Mouse (Mus musculus) neural tube, embryonic 12.5 days (tissue): ENCODE measurements at regions not wholly inside any gene's neighbourhood (a gene's known extent, or its start where the extent isn't known, plus 50 kb on each side); places are given as distances from the start of the nearest gene placed in this dataset.

Experiments
- ATAC-seq: fragments of 200-750 bp; cut with Nextera tagmentation; 2 replicates; pipeline ENCODE4 v1.8.0; 2017; ENCODE audit warnings: low read depth, mild to moderate bottlenecking, moderate TSS enrichment, moderate library complexity; ENCODE audit not compliant: low FRiP score
- H3K27ac ChIP-seq: fragments of 300-500 bp; sonication (generic); 2 replicates; pipeline ENCODE4 v1.5.1; 2016
- H3K27me3 ChIP-seq: fragments of 300-500 bp; sonication (generic); replicated peaks from 2 replicates; pipeline ENCODE4 v1.6.1; 2016; ENCODE audit warnings: mild to moderate bottlenecking
- H3K36me3 ChIP-seq: fragments of 300-500 bp; sonication (generic); 2 replicates; pipeline ENCODE4 v1.6.1; 2016; ENCODE audit warnings: mild to moderate bottlenecking
- H3K4me1 ChIP-seq: fragments of 300-500 bp; sonication (generic); 2 replicates; pipeline ENCODE4 v1.6.1; 2016
- H3K4me2 ChIP-seq: fragments of 300-500 bp; sonication (generic); replicated peaks from 2 replicates; pipeline ENCODE4 v1.6.1; 2016; ENCODE audit warnings: mild to moderate bottlenecking
- H3K4me3 ChIP-seq: fragments of 300-500 bp; sonication (generic); 2 replicates; pipeline ENCODE4 v1.5.1; 2016
- H3K9ac ChIP-seq: fragments of 300-500 bp; sonication (generic); 2 replicates; pipeline ENCODE4 v1.6.1; 2016; ENCODE audit warnings: mild to moderate bottlenecking
- H3K9me3 ChIP-seq: fragments of 300-500 bp; sonication (generic); 2 replicates; pipeline ENCODE4 v1.6.1; 2016; ENCODE audit warnings: mild to moderate bottlenecking
- WGBS: fragments of 180-500 bp; shearing (Covaris S2); methylation state at CpG from one replicate; pipeline ENCODE4 v1.1.7; 2016; 5-methylcytosine and 5-hydroxymethylcytosine counted together

DNA sequence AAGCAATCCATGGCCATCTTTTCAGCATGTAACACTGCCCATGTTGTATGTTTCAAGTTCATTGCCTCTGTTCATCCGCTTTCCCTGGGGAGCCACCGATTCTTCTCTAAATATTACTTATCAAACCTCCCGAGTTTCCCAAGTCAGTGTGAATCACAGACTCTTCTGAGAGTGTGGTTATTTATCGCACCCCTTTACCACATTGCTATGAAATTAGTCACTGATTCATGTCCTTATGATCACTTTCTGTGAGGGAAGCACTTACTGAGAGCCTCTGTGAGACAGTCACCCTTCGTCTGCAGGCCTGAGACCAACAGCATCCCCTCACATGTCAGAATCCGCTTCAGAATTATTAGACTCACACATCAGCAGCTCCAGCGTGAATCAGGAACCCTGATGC is 147.8 kb upstream of the 4930412O13Rik start:
- Histone ChIP-seq H3K27me3 (no peaks in the 10 kb centered on the region), H3K4me2 (no peak overlapping the region), H3K9ac (no peak overlapping the region), H3K36me3 (no peaks in the 10 kb centered on the region), H3K9me3 (no peaks in the 10 kb centered on the region), H3K4me3 (no peak overlapping the region), H3K4me1 (no peaks in the 10 kb centered on the region), H3K27ac (no peak overlapping the region)
- ATAC-seq: no peak
- WGBS: 90% methylated on average over 7 of the region's 7 CpGs

DNA sequence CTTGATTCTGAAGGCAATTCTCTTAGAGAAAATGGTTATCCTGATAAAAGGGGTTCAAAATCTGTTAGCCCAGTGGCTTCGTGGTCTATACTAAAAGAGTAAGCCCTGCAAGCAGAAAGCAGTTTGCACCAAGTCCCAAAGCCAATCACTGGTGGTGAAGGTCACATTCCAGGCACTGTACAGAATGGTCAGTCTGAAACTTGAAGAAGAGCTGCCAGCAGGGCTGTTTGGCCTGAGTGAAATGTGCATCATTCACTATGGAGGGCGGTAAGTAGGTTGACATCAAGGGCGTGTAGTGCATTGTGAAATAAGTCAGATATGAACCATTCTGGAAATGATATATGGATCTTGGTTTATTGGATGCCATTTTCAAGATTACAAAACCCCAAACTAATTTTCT is 136.9 kb upstream of the 4930412O13Rik start:
- Histone ChIP-seq H3K27ac (no peak overlapping the region), H3K9ac (no peak overlapping the region), H3K4me2 (no peak overlapping the region), H3K4me1 (no peaks in the 10 kb centered on the region), H3K9me3 (no peaks in the 10 kb centered on the region), H3K27me3 (no peaks in the 10 kb centered on the region), H3K4me3 (no peak overlapping the region), H3K36me3 (no peaks in the 10 kb centered on the region)
- no peak for ATAC-seq
- 93% methylated on average over 3 of the region's 3 CpGs for WGBS

DNA sequence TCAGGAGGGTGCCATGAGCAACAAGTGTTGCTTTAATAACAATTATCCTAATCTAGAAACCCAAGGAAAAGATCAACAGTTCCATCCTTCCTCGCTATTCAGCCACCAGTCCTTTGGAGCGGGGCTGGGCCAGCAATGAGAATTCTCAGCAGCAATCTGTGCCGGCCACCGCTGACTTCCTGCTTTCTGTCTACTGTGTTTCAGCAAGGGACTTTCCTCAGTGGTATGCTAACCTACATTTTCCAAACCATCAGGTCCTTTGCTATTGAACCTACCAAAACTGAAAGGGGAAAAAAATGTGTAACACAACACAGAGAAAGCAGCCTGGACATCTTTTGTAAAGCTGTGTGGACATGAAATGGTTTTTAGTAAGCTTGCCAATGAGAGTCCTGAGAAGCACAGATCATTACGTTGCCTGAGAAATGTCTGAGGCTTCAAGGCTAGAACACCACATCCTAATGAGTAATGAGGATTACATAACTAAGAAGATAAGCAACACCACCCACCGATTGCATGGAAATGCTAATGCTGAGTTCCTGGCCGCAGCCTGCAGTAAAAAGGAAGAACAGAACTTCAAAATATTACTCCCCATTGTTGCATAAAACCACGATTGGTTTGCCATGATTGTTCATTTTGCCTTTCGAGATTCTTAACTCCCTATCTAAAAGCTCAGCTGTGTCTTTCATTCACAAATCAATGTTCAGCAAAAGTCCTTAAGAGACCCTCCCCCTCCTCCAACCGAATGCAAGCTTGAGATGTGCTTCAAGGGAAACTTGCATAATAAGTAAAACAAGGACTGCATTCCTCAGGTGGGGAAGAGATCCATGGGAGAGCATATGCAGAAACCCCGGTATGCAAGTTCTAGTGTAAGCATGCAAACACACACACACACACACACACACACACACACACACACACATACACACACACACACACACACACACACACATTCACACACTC is 130.9 kb upstream of the 4930412O13Rik start:
- Histone ChIP-seq H3K9ac (no peak overlapping the region), H3K9me3 (no peaks in the 10 kb centered on the region), H3K4me1 (no peaks in the 10 kb centered on the region), H3K4me2 (no peak overlapping the region), H3K27me3 (no peaks in the 10 kb centered on the region), H3K4me3 (no peak overlapping the region), H3K27ac (no peak overlapping the region), H3K36me3 (no peaks in the 10 kb centered on the region)
- ATAC-seq: no peak
- WGBS: 51% methylated on average over 11 of the region's 11 CpGs

DNA sequence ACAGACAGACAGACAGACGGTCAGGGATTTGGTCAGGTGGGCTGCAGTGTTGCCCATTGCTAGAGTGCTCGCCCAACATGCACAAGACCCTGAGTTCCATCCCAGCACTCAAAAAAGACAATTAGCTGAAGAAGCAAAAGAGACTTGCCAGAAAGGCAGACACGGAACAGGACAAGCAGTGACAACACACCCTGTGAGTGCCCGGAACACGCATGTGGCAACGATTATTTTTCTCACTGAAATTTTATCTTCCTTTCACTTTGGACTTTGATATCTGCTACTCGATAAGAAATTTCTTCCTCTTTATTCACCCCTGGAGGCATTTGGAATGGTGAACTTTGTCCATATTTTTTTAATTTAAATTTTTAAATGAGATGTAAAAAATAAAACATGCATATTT is 127.4 kb upstream of the 4930412O13Rik start:
- Histone ChIP-seq H3K36me3 (no peaks in the 10 kb centered on the region), H3K4me2 (no peak overlapping the region), H3K9ac (no peak overlapping the region), H3K4me3 (no peak overlapping the region), H3K9me3 (no peaks in the 10 kb centered on the region), H3K4me1 (no peaks in the 10 kb centered on the region), H3K27ac (no peak overlapping the region), H3K27me3 (no peaks in the 10 kb centered on the region)
- ATAC-seq: no peak
- WGBS: 85% methylated on average over 7 of the region's 7 CpGs

DNA sequence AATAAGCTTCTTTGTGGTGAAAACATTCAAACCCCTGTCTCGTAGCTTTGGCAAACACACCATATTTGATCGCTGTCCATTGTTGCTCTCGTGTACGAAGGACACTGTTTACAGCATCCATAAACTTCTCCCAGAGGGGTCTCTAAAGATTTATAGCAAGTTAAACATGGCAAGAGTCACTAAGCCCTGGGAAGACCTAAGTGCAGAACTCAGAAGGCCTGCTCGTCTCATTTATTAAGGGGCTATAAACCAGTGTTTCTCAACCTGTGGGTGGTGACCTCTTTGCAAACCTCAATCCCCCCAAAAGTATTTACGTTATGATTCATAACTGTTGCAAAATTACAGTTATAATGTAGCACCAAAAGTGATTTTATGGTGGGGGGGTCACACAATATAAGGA is 126.9 kb upstream of the 4930412O13Rik start:
- Histone ChIP-seq H3K4me3 (no peak overlapping the region), H3K4me2 (no peak overlapping the region), H3K27ac (no peak overlapping the region), H3K9ac (no peak overlapping the region), H3K27me3 (no peaks in the 10 kb centered on the region), H3K4me1 (no peaks in the 10 kb centered on the region), H3K9me3 (no peaks in the 10 kb centered on the region), H3K36me3 (no peaks in the 10 kb centered on the region)
- WGBS: 30% methylated on average over 6 of the region's 6 CpGs
- no peak for ATAC-seq

- no peak for ATAC-seq
- 87% methylated on average over 5 of the region's 5 CpGs for WGBS
- H3K4me3 ChIP-seq: no peak overlapping the region
- H3K4me2 ChIP-seq: no peak overlapping the region
- H3K27ac ChIP-seq: no peak overlapping the region
- H3K9me3 ChIP-seq: no peaks in the 10 kb centered on the region
- H3K27me3 ChIP-seq: no peaks in the 10 kb centered on the region
- H3K4me1 ChIP-seq: no peaks in the 10 kb centered on the region
- no peak overlapping the region for H3K9ac ChIP-seq
- H3K36me3 ChIP-seq: no peaks in the 10 kb centered on the region
These were observed 123.2 kb upstream of the 4930412O13Rik start for GRCm38 (mm10) chr2:9757770-9758420.

DNA sequence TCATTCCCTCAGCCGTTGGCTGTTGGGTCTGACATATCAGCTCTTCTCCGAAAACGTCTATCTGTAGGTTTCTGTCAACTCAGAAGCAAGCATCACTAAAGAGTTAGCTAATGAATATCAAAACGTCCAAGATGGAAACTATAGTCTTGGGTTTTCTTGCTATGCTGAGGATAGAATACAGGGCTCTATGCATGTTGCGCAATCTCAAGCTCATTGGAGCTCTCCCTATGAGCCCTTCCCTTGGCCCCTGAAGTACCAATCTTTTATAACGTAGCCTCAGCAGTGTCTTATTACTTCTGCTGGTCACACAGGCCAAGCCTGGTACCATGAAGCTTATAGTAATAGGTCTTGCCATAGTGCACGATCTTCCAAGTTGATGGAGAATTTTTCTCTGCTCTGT is 122.1 kb upstream of the 4930412O13Rik start:
- WGBS: 89% methylated on average over 7 of the region's 7 CpGs
- Histone ChIP-seq H3K27me3 (no peaks in the 10 kb centered on the region), H3K4me2 (no peak overlapping the region), H3K4me1 (no peaks in the 10 kb centered on the region), H3K9me3 (no peaks in the 10 kb centered on the region), H3K27ac (no peak overlapping the region), H3K9ac (no peak overlapping the region), H3K36me3 (no peaks in the 10 kb centered on the region), H3K4me3 (no peak overlapping the region)
- no peak for ATAC-seq

- Histone ChIP-seq H3K27me3 (no peaks in the 10 kb centered on the region), H3K4me3 (no peak overlapping the region), H3K27ac (no peak overlapping the region), H3K9me3 (no peaks in the 10 kb centered on the region), H3K36me3 (no peaks in the 10 kb centered on the region), H3K9ac (no peak overlapping the region), H3K4me2 (no peak overlapping the region), H3K4me1 (no peaks in the 10 kb centered on the region)
- 85% methylated on average over 7 of the region's 7 CpGs for WGBS
- ATAC-seq: no peak
These were observed 121.5 kb upstream of the 4930412O13Rik start for GRCm38 (mm10) chr2:9759389-9760104.

- Histone ChIP-seq H3K36me3 (no peaks in the 10 kb centered on the region), H3K27me3 (no peaks in the 10 kb centered on the region), H3K27ac (no peak overlapping the region), H3K4me2 (no peak overlapping the region), H3K4me1 (no peaks in the 10 kb centered on the region), H3K4me3 (no peak overlapping the region), H3K9ac (no peak overlapping the region), H3K9me3 (no peaks in the 10 kb centered on the region)
- WGBS: 66% methylated on average over 2 of the region's 2 CpGs
- ATAC-seq: no peak
These were observed 100.9 kb upstream of the 4930412O13Rik start for GRCm38 (mm10) chr2:9780159-9780558.

GRCm38 (mm10) chr2:9782698-9783097 is 98.4 kb upstream of the 4930412O13Rik start:
- Histone ChIP-seq H3K4me2 (no peak overlapping the region), H3K9me3 (no peaks in the 10 kb centered on the region), H3K27ac (no peak overlapping the region), H3K4me1 (no peaks in the 10 kb centered on the region), H3K9ac (no peak overlapping the region), H3K27me3 (no peaks in the 10 kb centered on the region), H3K36me3 (no peaks in the 10 kb centered on the region), H3K4me3 (no peak overlapping the region)
- no peak for ATAC-seq
- WGBS: 81% methylated on average over 3 of the region's 3 CpGs

DNA sequence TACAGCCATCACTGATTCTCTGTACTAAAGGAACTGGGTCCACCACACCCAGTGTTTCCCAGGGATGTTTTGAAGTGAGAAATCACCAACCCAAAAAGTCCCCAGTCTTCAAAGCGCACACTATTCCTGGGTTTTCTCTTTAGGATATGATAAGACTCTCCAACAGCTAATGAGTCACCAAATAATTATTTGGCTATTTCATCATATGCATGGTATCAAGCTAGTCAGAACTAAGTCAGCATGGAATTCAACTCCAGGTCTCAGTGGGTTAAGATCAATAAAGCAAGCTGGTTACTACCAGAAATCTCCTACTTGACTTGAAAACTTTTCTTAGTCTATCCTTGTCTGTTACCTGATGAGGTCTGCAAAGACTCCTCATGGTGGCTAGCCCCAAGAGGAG is 89.1 kb upstream of the 4930412O13Rik start:
- no peak overlapping the region for H3K4me3 ChIP-seq
- H3K4me2 ChIP-seq: no peak overlapping the region
- H3K9me3 ChIP-seq: no peaks in the 10 kb centered on the region
- ATAC-seq: no peak
- H3K9ac ChIP-seq: no peak overlapping the region
- WGBS: 94% methylated on average over 1 of the region's 1 CpGs
- no peaks in the 10 kb centered on the region for H3K4me1 ChIP-seq
- no peaks in the 10 kb centered on the region for H3K27me3 ChIP-seq
- H3K27ac ChIP-seq: no peak overlapping the region
- H3K36me3 ChIP-seq: no peaks in the 10 kb centered on the region

- Histone ChIP-seq H3K27ac (no peak overlapping the region), H3K27me3 (no peaks in the 10 kb centered on the region), H3K36me3 (no peaks in the 10 kb centered on the region), H3K9me3 (no peaks in the 10 kb centered on the region), H3K4me1 (no peaks in the 10 kb centered on the region), H3K9ac (no peak overlapping the region), H3K4me3 (no peak overlapping the region), H3K4me2 (no peak overlapping the region)
- ATAC-seq: no peak
- 87% methylated on average over 1 of the region's 1 CpGs for WGBS
These were observed 88.7 kb upstream of the 4930412O13Rik start for GRCm38 (mm10) chr2:9792381-9792780.
